Mouse (Mus musculus) heart, postnatal 10 days (tissue): Measurements from ENCODE around the gene Taf8. TPM values are rescaled to one million over a fixed set of nuclear protein-coding genes. Genes with fewer than 3 reads are reported as not detected.
"Not testable (repeated sequence)": the region's sequence is repeated elsewhere in the genome, so short reads cannot be mapped to it uniquely, and the experiment has no call there.

Experiments
- DNase-seq, 2 experiments: peaks; one replicate each; pipeline ENCODE4 v3.0.0; 2021
- intact Hi-C: fragments of 180-260 bp; cut with DNase I; formaldehyde crosslinking; loops from one replicate; pipeline ENCODE4 v1.15.1; 2025
- total RNA-seq, 2 experiments: library from RNA; stranded (reverse); gene quantifications; 2 replicates each; pipeline ENCODE4 v1.2.3; 2021

Gene Taf8
- total RNA-seq, 2 experiments from 2014 or later = 14.0 to 15.5 TPM

GRCm38 (mm10) chr17:47521551-47522258 is 19.6 kb upstream of the Taf8 start:
- DNase-seq = peak; percentile 83 to 87
- intact Hi-C loops = loop anchor here (2.0 kb wide), 1 partner anchor 73 kb away; no protein-coding TSS in a partner anchor

- DNase-seq = peak; percentile 77 to 78
- intact Hi-C loops = no loop called here
These were observed 16.1 kb upstream of the Taf8 start for GRCm38 (mm10) chr17:47518205-47518604.

- intact Hi-C loops = no loop called here
- DNase-seq = no peak
These were observed 14.1 kb upstream of the Taf8 start for GRCm38 (mm10) chr17:47516232-47516631.

GRCm38 (mm10) chr17:47515180-47515844 is 13.2 kb upstream of the Taf8 start:
- intact Hi-C loops = no loop called here
- DNase-seq = no peak

GRCm38 (mm10) chr17:47512956-47513775 is 11.1 kb upstream of the Taf8 start:
- peak; percentile 65 to 67 for DNase-seq
- intact Hi-C loops = loop anchor here (5.0 kb wide), 1 partner anchor 174 kb away; the partner anchor contains the start of genes Frs3 and Tomm6

GRCm38 (mm10) chr17:47511111-47512020 is 9.3 kb upstream of the Taf8 start:
- intact Hi-C loops = loop anchor here (1.0 to 5.0 kb wide), 2 partner anchors 85 to 176 kb away; partner anchors contain the start of genes Frs3 and Tomm6

GRCm38 (mm10) chr17:47509031-47509705 is 7.1 kb upstream of the Taf8 start:
- intact Hi-C loops = no loop called here

More at GRCm38 (mm10) chr17:47511111-47512020, 9.3 kb upstream of the Taf8 start:
- peak; percentile 99 to 100 for DNase-seq

GRCm38 (mm10) chr17:47508012-47508608 is 6.0 kb upstream of the Taf8 start:
- intact Hi-C loops = no loop called here
- DNase-seq = peak; percentile 95 to 97

More at GRCm38 (mm10) chr17:47509031-47509705, 7.1 kb upstream of the Taf8 start:
- no peak for DNase-seq

GRCm38 (mm10) chr17:47507523-47507922 is 5.4 kb upstream of the Taf8 start:
- no peak for DNase-seq
- intact Hi-C loops = no loop called here

GRCm38 (mm10) chr17:47506697-47507096 is 4.6 kb upstream of the Taf8 start:
- intact Hi-C loops = no loop called here
- DNase-seq = no peak

- intact Hi-C loops = no loop called here
- no peak for DNase-seq
These were observed 4.0 kb upstream of the Taf8 start for GRCm38 (mm10) chr17:47506042-47506441.

- intact Hi-C loops = no loop called here
- DNase-seq = no peak
These were observed 3.5 kb upstream of the Taf8 start for GRCm38 (mm10) chr17:47505566-47505965.

- intact Hi-C loops = no loop called here
- peak; percentile 79 to 81 for DNase-seq
These were observed 2.9 kb upstream of the Taf8 start, which contains the start of gene Ccnd3 for GRCm38 (mm10) chr17:47504941-47505346. TSS of gene Ccnd3 (plus strand) at chr17:47505051.

- intact Hi-C loops = no loop called here
- DNase-seq = no peak
These were observed 2.1 kb upstream of the Taf8 start for GRCm38 (mm10) chr17:47504228-47504627.

- intact Hi-C loops = no loop called here
- no peak for DNase-seq
These were observed 1.6 kb upstream of the Taf8 start for GRCm38 (mm10) chr17:47503689-47504088.

- intact Hi-C loops, DNase-seq: not testable (repeated sequence)
These were observed 584 bp upstream of the Taf8 start for GRCm38 (mm10) chr17:47502707-47503045.

GRCm38 (mm10) chr17:47501531-47501930 is 561 bp downstream of the Taf8 start:
- intact Hi-C loops = no loop called here
- DNase-seq = no peak

- intact Hi-C loops = no loop called here
- DNase-seq = no peak
These were observed 8.0 kb downstream of the Taf8 start for GRCm38 (mm10) chr17:47494132-47494531.

- intact Hi-C loops = no loop called here
- DNase-seq = no peak
These were observed 8.4 kb downstream of the Taf8 start for GRCm38 (mm10) chr17:47493653-47494052.
